Mouse (Mus musculus) urinary bladder, postnatal 36 days (tissue): ENCODE measurements at regions not wholly inside any gene's neighbourhood (a gene's known extent, or its start where the extent isn't known, plus 50 kb on each side); places are given as distances from the start of the nearest gene placed in this dataset.

Experiments
- DNase-seq, 2 experiments: peaks; one replicate each; pipeline ENCODE4 v3.0.0; 2022; ENCODE audit warnings: low spot score in 2 of 2, mixed read lengths in 1 of 2

- DNase-seq = no peak
Observed at GRCm38 (mm10) chr11:71513067-71513350, 236.7 kb upstream of the Wscd1 start.

- DNase-seq = no peak
Observed at GRCm38 (mm10) chr11:71515264-71515663, 234.5 kb upstream of the Wscd1 start.

GRCm38 (mm10) chr11:71517377-71517776 lies 232.3 kb upstream of the Wscd1 start:
- DNase-seq = no peak

- no peak for DNase-seq
Observed at GRCm38 (mm10) chr11:71527691-71528090, 222.0 kb upstream of the Wscd1 start.

- DNase-seq = no peak
Observed at GRCm38 (mm10) chr11:71528588-71528987, 221.1 kb upstream of the Wscd1 start.

- no peak for DNase-seq
Observed at GRCm38 (mm10) chr11:71541178-71541845, 208.4 kb upstream of the Wscd1 start.

- no peak for DNase-seq
Observed at GRCm38 (mm10) chr11:71557412-71557811, 192.3 kb upstream of the Wscd1 start.

- DNase-seq = no peak
Observed at GRCm38 (mm10) chr11:71564831-71565230, 184.9 kb upstream of the Wscd1 start.

GRCm38 (mm10) chr11:71576801-71577200 lies 172.9 kb upstream of the Wscd1 start:
- DNase-seq = no peak

GRCm38 (mm10) chr11:71581775-71582174 lies 167.9 kb upstream of the Wscd1 start:
- no peak for DNase-seq

GRCm38 (mm10) chr11:71591014-71591413 lies 158.7 kb upstream of the Wscd1 start:
- no peak for DNase-seq

- no peak for DNase-seq
Observed at GRCm38 (mm10) chr11:71594250-71594847, 155.4 kb upstream of the Wscd1 start.

- DNase-seq = no peak
Observed at GRCm38 (mm10) chr11:71597709-71598108, 152.0 kb upstream of the Wscd1 start.

- DNase-seq = no peak
Observed at GRCm38 (mm10) chr11:71610782-71611181, 138.9 kb upstream of the Wscd1 start.

GRCm38 (mm10) chr11:71615526-71615925 lies 134.2 kb upstream of the Wscd1 start:
- DNase-seq = no peak

GRCm38 (mm10) chr11:71625501-71626191 lies 124.1 kb upstream of the Wscd1 start:
- DNase-seq = no peak

- no peak for DNase-seq
Observed at GRCm38 (mm10) chr11:71636111-71636510, 113.6 kb upstream of the Wscd1 start.

- no peak for DNase-seq
Observed at GRCm38 (mm10) chr11:71636785-71637184, 112.9 kb upstream of the Wscd1 start.

GRCm38 (mm10) chr11:71642886-71643285 lies 106.8 kb upstream of the Wscd1 start:
- no peak for DNase-seq

- no peak for DNase-seq
Observed at GRCm38 (mm10) chr11:71651756-71652380, 97.9 kb upstream of the Wscd1 start.

GRCm38 (mm10) chr11:71652381-71652775 lies 97.3 kb upstream of the Wscd1 start:
- no peak for DNase-seq

GRCm38 (mm10) chr11:71658346-71658745 lies 91.4 kb upstream of the Wscd1 start:
- DNase-seq = no peak
